Mouse (Mus musculus) gastrocnemius, postnatal 14 days (tissue): Measurements from ENCODE around the gene Eif4g1. TPM values are rescaled to one million over a fixed set of nuclear protein-coding genes. Genes with fewer than 3 reads are reported as not detected.

Source experiments
- DNase-seq: peaks from one replicate; pipeline ENCODE4 v3.0.0; 2021; ENCODE audit warnings: mixed read lengths
- intact Hi-C: fragments of 180-260 bp; cut with DNase I; formaldehyde crosslinking; loops from one replicate; pipeline ENCODE4 v1.15.1; 2025; ENCODE audit warnings: low total_unique reads
- total RNA-seq, 2 experiments: library from RNA; stranded (reverse); gene quantifications; 2 replicates each; pipeline ENCODE4 v1.2.3; 2021

Eif4g1 gene
- total RNA-seq, 2 experiments from 2014 or later, result 303 to 309 TPM

GRCm38 (mm10) chr16:20717181-20717977, 49.3 kb downstream of the Eif4g1 start, which contains the start of the genes Polr2h and Clcn2:
Gene Polr2h (plus strand): TSS chr16:20717665.
Gene Clcn2 (minus strand): TSS chr16:20717746.
- intact Hi-C loops, result no loop called here
- peak; percentile 97 for DNase-seq

GRCm38 (mm10) chr16:20717978-20718670, 50.0 kb downstream of the Eif4g1 start:
- intact Hi-C loops, result no loop called here
- DNase-seq, result no peak

- DNase-seq, result no peak
- intact Hi-C loops, result loop anchor here (2.0 kb wide), 1 partner anchor 41 kb away; no protein-coding TSS in a partner anchor
Measured at GRCm38 (mm10) chr16:20721808-20722207, 53.7 kb downstream of the Eif4g1 start.

GRCm38 (mm10) chr16:20722736-20723135, 54.6 kb downstream of the Eif4g1 start:
- intact Hi-C loops, result no loop called here
- DNase-seq, result no peak

GRCm38 (mm10) chr16:20723247-20723646, 55.1 kb downstream of the Eif4g1 start:
- intact Hi-C loops, result no loop called here
- DNase-seq, result no peak

GRCm38 (mm10) chr16:20724338-20724748, 56.2 kb downstream of the Eif4g1 start:
- intact Hi-C loops, result no loop called here
- peak; percentile 75 for DNase-seq

- intact Hi-C loops, result no loop called here
- no peak for DNase-seq
Measured at GRCm38 (mm10) chr16:20725321-20725720, 57.2 kb downstream of the Eif4g1 start.

- DNase-seq, result no peak
- intact Hi-C loops, result no loop called here
Measured at GRCm38 (mm10) chr16:20725750-20726149, 57.6 kb downstream of the Eif4g1 start.

- intact Hi-C loops, result no loop called here
- DNase-seq, result no peak
Measured at GRCm38 (mm10) chr16:20726384-20726783, 58.3 kb downstream of the Eif4g1 start.

- intact Hi-C loops, result no loop called here
- DNase-seq, result no peak
Measured at GRCm38 (mm10) chr16:20730293-20730711, 62.2 kb downstream of the Eif4g1 start.

GRCm38 (mm10) chr16:20731688-20732087, 63.6 kb downstream of the Eif4g1 start:
- no peak for DNase-seq
- intact Hi-C loops, result no loop called here

- no peak for DNase-seq
- intact Hi-C loops, result no loop called here
Measured at GRCm38 (mm10) chr16:20732251-20732924, 64.3 kb downstream of the Eif4g1 start.

- peak; percentile 88 for DNase-seq
- intact Hi-C loops, result no loop called here
Measured at GRCm38 (mm10) chr16:20732925-20733730, 65.0 kb downstream of the Eif4g1 start, which contains the start of gene Chrd. Gene Chrd (plus strand): TSS chr16:20733127.

GRCm38 (mm10) chr16:20733731-20734730, 65.9 kb downstream of the Eif4g1 start, which contains the start of gene Thpo:
Gene Thpo (minus strand): TSS chr16:20734511.
- DNase-seq, result no peak
- intact Hi-C loops, result no loop called here

GRCm38 (mm10) chr16:20735651-20736050, 67.5 kb downstream of the Eif4g1 start:
- DNase-seq, result no peak
- intact Hi-C loops, result no loop called here

- intact Hi-C loops, result no loop called here
- no peak for DNase-seq
Measured at GRCm38 (mm10) chr16:20736168-20736567, 68.1 kb downstream of the Eif4g1 start.

- no peak for DNase-seq
- intact Hi-C loops, result no loop called here
Measured at GRCm38 (mm10) chr16:20736823-20737222, 68.7 kb downstream of the Eif4g1 start.

GRCm38 (mm10) chr16:20739845-20740244, 71.7 kb downstream of the Eif4g1 start:
- intact Hi-C loops, result no loop called here
- DNase-seq, result no peak
